Mouse (Mus musculus): ENCODE data around the gene Dmrtc2.

DNA sequence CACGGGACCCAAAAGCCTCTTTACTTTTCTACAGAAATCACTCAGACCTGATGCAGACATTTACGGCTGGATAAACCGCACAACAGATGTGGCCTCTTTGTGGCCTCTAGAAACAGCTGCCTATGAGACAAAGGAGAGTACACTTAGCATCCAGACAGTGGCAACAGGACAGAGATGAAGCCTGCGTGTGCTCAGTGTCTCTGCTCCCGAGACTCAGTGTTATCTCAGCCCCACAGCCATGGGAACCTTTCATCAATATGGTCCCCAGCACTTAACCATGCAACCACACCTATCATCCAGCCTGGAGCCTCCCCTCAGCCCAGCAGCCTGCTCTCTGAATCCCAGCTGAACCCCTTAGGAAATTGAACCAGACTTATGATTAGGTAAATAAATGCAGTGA is 10.6 kb upstream of the Dmrtc2 start:
- no peak for TF ChIP-seq MYOD1 (IDR thresholded peaks at IDR 0.05; ENCODE audit: control insufficient read depth, insufficient read length, low read depth)
- no peak for TF ChIP-seq CTCF (IDR thresholded peaks at IDR 0.05; ENCODE audit: control insufficient read depth, insufficient read depth, insufficient read length)
- no peak for TF ChIP-seq MAX (IDR thresholded peaks at IDR 0.05)
- TF ChIP-seq USF1 (IDR thresholded peaks at IDR 0.05; ENCODE audit: low read depth) = no peak
- TF ChIP-seq CEBPB (IDR thresholded peaks at IDR 0.05; ENCODE audit: low read depth) = no peak

All from C2C12 (cell line).